Mouse (Mus musculus) heart, adult 8-10 months (tissue): Measurements from ENCODE around the gene Cypt2. TPM values are rescaled to one million over a fixed set of nuclear protein-coding genes. Genes with fewer than 3 reads are reported as not detected.
"Not testable (repeated sequence)": the region's sequence is repeated elsewhere in the genome, so short reads cannot be mapped to it uniquely, and the experiment has no call there.

Source experiments
- DNase-seq: peaks from one replicate; pipeline ENCODE4 v3.0.0; 2022; ENCODE audit warnings: low spot score
- total RNA-seq, 4 experiments: library from RNA; stranded (reverse); gene quantifications; 2 replicates each; pipeline ENCODE4 v1.2.4; 2022

Gene Cypt2
- not detected for total RNA-seq

- not testable (repeated sequence) for DNase-seq
Observed at GRCm38 (mm10) chrX:105499472-105499871, at the start of gene Cypt2. Cypt2 (plus strand) TSS chrX:105499772.

GRCm38 (mm10) chrX:105546234-105546633, 46.7 kb downstream of the Cypt2 start:
- DNase-seq, result no peak
